Mouse (Mus musculus) cerebellum, adult 2 months (tissue): ENCODE measurements at regions not wholly inside any gene's neighbourhood (a gene's known extent, or its start where the extent isn't known, plus 50 kb on each side); places are given as distances from the start of the nearest gene placed in this dataset.

Experiments
- CTCF ChIP-seq: fragments of 200-500 bp; IDR thresholded peaks from 2 replicates; pipeline ENCODE4 v1.5.1; 2011; ENCODE audit warnings: low read depth, mild to moderate bottlenecking, control low read depth, low read length, moderate library complexity, borderline replicate concordance; ENCODE audit not compliant: insufficient read depth
- POLR2A ChIP-seq: fragments of 200-500 bp; IDR thresholded peaks from 2 replicates; pipeline ENCODE4 v1.6.1; 2011; ENCODE audit warnings: low read length, control low read depth, borderline replicate concordance; ENCODE audit not compliant: insufficient read depth

DNA sequence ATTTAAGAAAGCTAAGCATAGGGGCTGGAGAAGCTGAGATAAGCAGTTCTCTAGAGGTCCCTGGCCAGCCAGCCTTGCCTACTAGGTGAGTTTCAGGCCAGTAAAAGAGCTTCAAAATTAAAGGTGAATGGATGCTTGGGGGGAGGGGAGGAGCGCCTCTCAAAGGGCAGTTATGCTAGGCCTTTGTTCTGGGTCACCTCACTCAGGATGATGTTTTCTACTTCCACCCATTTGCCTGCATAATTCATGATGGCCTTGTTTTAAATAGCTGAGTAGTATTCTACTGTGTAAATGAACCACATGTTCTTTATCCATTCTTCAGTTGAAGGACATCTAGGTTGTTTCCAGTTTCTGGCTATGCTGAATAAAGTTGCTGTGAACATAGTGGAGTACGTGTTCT, 457.0 kb upstream of the Fam160b2 start:
- TF ChIP-seq CTCF (no peak), POLR2A (no peak)
